Mouse (Mus musculus) frontal cortex, postnatal 14 days (tissue): ENCODE data around the gene Zranb1.

Experiments used
- DNase-seq, 2 experiments: peaks; one replicate each; pipeline ENCODE4 v3.0.0; 2022; ENCODE audit warnings: low spot score in 2 of 2

Zranb1 gene

DNA sequence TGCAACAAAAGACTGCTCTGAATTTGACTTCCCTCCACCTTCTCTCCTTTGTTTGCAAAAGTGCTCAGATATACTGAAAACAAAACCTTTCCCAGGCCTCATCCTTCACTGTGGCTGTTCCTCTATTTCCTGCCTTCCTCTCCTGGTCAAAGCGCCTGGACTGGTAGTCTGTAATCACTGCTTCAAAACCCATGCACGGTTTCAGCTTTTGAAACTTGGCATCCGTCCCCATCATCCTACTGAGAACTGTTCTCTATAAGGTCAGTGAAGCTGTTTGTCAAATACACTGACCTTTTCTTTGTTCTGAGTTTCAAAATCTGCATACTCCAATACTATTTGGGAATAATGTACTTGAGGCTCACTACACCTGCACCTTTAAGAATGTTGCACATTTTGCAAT, 3.7 kb upstream of the Zranb1 start:
- no peak for DNase-seq

DNA sequence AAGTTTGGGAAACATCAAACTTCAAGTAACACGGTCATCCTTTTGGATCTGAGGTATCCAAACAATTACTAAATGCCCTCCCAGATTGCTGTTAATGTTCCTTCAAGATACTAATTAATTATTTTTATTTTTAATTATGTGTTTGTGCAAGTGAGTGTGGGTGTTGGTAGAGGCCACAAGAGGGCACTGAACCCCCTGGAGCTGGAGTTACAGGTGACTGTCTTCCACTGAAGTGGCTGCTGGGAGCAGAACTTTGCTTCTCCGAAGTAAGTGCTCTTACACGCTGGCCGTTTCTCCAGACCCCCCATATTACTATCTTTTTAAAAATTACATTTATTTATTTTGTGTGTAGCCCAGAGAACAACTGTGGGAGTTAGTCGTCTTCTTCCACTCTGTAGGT, 887 bp upstream of the Zranb1 start:
- DNase-seq = no peak

DNA sequence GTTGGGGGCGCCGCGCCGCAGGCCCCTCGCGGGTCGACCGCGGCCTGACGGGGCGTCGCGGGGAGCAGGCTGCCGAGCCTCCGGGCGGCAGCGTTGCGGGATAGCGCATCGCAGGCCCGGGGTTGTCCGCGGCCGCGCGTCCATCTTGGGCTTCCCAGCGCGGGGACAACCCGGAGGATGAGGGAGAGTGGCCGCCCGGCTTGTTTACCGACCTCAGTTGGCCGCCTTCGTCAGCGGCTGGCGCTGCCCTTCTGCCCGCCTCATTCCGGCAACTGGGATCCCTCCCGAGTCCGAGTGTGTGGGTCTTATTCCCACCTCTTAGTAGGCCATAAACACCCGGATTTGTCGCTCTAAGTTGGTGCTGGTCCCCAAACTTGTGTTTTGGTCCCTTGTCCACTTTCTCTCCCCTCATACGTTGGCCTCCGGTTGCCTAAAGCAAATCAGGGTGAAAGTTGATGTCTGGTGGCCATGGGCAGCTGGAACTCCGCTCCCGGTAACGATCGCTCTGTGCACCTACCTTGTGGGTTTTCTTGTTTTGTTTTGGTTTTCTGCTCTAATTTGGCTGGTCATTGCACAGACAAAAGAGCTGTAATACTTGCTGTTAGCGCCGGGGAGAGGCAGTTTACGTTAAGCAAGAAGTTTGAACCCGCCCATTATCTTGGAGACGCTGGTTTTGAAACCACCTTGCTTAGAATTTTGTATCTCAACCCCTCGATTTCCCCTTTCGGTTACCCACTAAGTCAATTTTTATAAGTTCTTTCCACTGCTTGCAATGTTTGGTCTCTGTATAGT, 814 bp downstream of the Zranb1 start:
- DNase-seq = peak; percentile 7 to 26

DNA sequence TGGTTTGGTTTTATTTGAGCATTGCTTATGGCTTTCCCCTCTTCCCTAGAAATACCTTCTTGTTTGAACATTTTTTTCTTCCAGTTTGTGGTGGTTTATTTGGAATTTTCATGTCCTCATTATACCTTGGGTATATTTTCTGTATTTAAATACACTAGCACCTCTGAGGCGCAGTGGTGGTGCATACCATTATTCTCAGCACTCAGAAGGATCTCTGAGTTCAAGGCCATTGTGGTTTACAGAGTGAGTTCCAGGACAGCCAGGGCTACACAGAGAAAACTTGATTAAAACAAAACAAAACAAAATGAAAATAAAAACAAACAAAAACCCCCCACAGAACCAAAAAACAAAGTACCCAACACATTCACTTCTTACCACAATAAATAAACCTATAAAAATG, 2.4 kb downstream of the Zranb1 start:
- DNase-seq = no peak

DNA sequence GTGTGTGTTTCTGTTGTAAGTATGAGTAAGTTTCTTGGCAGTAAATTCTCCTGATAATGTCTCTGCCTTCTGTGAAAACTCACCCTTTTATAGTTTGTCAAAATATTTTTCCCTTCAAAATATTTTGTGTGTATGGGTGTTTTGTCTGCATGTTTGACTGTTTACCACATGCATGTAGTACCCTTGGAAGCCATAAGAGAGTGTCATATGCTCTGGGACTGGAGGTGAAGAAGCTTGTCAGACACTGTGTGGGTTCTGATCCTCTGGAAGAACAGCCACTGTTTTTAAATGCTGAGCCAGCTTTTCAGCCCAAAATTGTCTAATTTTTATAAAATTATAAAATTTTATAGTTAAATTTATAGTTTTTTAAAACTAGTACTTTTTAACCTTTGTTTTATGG, 3.8 kb downstream of the Zranb1 start:
- DNase-seq = no peak

DNA sequence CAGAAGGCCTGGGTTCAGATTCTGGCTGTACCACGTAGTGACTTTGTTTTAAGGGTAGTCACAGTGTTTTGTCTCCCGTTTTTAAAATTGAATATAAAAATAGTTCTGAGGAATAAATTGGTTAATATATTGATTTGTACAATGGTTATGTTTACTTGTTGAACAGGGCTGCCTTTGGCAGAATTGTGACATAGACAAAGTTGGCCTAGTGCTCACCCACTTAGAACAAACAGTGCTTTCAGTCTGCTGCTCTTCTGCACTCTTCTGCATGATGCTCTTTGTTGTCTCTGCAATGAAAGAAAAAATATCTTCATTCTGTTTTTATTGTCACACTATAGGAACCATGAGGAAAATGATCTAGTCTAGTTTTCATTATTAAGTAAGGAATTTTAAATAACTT, 8.2 kb downstream of the Zranb1 start:
- DNase-seq = no peak

DNA sequence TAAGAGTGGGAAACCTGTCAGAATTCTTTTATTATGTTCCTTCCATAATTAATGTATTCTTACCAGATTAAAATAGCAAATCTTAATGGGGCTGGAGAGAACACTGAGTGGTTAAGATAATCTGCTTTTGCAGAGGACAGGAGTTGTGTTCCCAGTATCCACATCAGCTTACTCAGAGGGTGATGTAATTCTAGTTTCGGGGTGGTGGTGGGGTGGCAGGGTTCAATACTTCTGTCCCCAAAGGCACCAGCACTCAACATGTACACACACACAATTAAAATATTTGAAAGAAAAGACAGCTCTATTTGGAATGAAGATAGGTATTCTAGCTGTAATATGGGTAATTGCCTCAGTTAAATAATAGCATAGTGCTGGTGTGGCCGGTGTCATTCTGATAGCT, 9.6 kb downstream of the Zranb1 start:
- DNase-seq = no peak

DNA sequence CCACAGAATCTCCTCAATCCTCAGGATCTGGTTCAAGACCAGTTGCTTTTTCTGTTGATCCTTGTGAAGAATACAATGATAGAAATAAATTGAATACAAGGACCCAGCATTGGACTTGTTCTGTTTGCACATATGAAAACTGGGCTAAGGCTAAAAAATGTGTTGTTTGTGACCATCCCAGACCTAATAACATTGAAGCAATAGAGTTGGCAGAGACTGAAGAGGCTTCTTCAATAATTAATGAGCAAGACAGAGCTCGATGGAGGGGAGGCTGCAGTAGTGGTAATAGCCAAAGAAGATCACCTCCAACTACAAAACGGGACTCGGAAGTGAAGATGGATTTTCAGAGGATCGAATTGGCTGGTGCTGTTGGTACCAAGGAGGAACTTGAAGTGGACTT, 19.0 kb downstream of the Zranb1 start:
- DNase-seq = no peak

DNA sequence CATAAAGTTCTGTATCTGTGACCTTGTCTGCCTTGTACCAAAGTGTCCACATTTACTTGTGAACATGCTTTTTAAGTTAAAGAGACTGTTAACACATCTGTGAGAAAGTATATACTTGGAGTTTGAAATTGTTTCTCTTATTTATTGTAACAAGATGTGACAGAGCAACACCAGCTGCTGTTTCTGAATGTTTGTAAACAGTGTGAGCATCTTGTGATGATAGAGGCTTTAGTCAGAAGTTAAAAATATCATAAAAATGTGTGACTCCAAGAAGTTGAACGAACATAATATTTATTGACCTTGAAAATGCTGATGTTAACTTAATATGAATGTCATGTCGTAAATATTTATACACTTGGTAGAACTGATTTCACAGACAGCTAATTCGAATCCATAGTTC, 19.7 kb downstream of the Zranb1 start:
- no peak for DNase-seq

DNA sequence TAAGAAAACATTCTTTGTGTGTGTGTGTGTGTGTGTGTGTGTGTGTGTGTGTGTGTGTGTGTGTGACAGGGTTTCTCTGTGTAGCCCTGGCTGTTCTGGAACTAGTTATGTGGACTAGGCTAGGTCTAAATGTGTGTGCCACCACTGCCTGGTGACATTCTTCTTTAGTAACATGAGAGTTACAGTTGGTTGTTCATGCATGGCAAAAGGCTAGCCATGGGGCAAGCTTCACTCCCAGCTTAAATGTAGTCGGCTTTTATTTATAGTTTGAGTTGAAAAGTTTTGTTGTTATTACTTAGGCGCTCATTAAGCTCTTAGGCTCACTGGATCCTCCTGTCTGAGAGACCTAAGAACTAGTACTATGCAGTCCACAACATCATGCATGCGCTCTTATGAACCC, 33.5 kb downstream of the Zranb1 start:
- no peak for DNase-seq

DNA sequence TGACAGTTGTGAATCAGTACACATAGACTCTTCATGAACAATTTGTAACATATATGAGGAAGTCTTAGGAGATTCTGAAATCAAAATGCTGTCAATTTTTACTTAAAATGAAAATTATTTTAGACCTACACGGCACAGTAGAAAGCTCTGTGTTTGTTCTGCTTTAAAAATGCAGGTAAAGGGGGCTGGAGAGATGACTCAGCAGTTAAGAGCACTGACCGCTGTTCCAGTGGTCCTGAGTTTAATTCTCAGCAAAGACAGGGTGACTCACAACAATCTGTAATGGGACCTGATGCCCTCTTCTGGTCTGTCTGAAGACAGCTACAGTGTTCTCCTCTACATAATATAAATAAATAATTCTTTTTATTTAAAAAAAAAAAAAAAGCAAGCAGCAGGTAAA, 34.8 kb downstream of the Zranb1 start:
- DNase-seq = no peak

DNA sequence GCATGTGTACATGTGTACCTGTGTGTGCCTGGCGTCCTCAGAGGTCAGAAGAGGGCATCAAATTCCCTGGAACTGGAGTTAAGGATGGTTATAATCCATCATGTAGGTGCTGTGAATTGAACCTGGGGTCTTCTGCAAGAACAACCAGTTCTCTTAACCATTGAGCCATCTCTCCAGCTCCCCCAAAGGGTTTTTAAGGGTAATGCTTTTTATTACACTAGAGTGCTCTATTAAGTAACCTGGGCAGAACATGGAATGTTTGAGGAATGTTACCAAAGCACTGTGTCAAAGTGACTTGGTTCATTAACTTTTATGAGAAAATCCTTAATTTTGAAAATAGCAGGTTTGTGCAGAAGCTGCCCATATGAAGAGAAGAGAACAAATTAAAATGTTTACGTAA, 41.1 kb downstream of the Zranb1 start:
- DNase-seq = no peak

DNA sequence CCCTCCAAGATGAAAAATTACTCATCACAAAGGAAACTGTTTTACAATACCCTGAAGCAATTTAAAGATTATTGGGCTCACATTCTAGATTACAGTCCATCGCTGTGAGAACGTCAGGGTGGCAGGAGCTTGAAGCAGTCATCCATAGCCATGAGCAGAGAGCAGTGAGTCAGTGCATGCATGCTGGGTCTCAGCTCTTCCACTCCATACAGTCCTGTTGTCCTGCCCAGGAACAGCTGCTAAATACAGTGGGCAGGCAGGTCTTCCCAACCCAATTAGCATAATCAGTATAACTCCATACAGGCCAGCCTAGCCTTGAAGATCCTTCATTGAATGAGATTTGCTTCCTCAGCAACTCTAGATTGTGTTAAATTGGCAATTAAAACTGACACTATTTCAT, 45.1 kb downstream of the Zranb1 start:
- no peak for DNase-seq

DNA sequence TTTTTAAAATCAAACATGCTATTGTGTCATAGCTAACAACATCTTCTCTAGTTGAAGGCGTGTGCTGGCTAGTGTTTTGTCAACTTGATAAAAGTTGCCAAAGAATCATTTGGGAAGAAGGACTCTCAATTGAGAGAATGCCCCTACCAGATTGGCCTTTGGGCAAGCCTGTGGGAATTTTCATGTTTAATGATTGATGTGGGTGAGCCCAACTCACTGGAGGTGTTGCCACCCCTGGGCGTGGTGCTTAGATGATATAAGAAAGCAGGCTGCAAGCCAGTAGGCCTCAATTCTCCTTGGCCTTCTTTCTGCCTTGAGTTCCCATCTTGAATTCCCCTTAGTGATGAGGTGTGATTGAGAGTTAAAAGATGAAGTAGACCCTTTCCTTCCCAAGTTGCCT, 47.0 kb downstream of the Zranb1 start:
- DNase-seq = no peak

DNA sequence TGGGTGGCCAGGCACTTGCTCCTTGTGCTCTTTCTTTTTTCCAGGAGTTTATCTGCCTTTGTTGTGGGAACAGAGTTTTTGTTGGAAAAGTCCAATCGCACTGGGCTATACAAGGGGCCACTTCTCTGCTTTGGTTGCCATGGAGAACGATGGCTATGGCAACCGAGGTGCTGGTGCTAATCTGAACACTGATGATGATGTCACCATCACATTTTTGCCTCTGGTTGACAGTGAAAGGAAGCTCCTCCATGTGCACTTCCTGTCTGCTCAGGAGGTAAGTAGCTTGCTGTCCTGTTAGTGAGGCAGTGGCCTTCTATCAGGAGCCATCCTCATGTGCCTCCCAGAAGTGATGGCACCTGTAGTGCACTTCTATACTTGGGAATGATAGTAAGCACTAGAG, 51.7 kb downstream of the Zranb1 start:
- DNase-seq = no peak

DNA sequence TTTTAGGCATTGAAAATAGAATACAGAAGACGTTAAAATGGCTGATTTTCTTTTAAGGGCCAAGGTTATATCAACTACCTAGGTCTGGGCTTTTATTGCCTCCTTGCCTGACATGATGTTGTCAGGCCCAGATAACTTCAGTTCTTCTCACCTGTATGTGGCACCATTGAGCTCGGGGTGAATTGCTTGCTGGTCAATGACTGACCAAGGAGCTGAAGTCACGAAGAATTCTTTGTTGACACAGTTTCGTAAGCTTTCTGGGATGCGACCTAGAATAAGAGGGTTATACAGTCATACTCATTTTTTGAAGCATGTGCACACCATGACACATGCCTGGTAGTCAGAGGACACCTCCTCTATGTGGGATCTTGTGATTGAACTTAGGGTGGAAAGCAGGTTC, 58.9 kb downstream of the Zranb1 start:
- DNase-seq = no peak

DNA sequence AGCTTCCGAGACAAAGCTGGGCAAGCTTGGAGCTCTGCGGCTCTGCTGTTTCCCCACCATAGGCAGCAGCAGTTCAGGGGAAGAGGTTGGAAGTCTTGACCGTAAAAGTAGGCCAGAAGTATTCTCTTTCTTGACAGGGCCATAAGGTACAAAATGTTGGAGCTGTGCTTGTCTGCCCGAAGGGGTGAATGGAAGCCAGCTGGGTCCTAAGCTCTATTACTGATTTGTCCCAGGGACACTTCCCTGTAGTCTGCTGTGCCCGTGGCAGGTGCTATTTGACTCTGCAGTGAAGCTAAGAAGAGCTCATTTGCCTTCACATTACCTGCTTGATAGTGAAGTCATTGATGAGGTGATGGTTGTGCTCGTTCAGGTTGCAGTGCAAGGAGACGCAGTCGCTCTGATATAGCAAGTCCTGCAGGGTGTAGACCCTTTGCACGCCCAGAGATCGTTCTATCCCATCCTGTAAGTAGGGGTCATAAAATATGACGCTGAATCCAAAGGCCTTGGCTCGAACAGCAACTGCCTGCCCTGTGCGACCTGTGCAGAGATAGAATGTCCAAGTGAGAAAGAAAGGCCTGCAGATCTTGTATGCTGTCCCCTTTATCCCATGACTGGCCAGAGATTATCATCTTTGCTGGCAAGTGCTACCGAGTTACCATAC, 60.4 kb downstream of the Zranb1 start:
- no peak for DNase-seq

DNA sequence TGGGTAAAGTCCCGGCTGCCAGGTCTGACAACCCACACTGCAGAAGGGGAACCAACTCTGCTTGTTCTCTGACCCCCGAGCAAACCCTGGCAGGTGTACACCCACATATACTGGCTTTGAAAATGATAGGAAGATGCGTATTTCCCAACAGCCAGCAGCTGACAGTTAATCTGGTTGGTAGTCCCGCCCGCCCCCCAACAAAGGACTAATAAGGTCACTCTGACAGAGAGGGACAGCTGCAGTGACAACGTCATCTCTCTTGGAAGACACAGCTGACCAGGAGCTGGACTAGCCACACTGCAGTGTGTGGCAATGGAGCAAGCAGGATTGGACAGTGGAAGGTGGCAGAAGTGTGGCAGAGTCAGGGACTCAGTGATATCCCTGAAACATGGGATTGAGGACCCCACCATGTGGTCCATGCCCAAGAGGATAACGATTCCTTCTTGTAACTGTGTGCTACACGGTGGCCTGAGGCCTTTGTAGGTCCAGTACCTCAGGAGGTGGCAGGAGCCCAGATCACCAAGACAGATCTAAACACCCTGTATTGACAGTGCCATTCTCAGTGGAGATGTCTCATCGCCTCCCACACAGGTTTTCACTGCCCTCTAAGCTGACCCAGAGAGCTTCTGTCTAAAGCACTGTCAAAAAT, 62.1 kb downstream of the Zranb1 start:
- DNase-seq = no peak

DNA sequence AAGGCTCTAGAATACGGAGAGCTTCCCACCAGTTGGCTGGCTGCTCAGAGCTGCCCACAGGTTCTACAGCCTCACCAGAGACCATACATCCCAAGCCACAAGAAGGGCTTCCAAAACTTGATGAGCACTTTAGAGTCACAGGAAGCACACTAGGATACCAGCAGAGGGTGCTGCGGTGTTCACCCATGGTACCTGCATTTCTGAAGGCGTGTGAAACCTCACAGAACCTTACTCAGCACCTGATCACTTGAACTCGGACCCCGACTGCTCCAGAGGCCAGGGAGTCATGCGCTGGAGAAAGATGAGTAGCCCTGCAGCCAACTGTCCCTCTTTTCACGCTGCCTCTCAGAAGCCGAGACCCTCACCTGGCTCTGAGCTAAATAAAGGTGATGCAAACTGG, 63.2 kb downstream of the Zranb1 start:
- no peak for DNase-seq

DNA sequence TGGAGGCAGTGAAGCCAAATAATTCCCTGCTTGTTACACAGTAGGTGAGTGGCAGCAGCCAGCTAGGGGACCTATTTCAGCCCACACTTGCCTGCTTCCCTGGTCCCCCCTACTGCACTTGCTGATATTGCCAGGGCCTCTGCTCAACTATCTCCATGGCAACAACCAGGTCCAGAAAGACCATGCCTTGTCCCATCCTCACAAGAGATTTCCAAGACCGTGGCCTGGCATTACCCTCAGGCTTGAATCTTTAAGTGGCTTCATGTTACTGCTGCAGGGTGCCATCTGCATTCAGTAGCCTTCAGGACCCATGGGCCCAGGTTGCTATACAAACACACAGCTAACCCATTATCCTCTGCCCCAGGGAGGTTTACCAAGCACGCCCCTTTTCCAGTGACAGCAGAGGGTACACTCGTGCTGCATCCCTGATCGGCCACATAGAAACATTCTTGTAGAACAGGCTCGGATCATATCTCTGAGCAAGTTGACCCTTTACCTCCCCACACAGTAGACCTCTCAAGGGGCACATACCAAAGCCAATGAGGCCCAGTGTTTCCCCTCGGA, 63.8 kb downstream of the Zranb1 start:
- DNase-seq = no peak

DNA sequence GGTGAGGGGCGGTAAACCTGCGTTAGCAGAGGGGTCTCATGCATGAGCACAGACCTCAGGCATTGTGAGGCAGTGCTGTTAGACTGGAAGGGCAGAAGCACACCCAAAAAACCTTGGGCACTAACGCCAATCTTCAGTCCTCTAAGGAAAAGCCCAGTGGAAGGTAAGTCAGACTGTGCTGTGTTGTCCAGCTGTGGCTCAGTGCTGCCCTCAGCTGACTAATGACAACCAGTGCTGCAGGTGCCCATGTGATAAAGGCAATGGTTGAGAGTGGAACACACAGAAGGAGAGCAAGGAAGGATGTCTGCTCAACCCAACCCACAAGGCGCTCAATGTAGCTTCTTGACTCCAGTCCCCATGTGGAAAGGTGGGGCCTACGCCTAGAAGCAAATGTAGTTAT, 65.4 kb downstream of the Zranb1 start:
- DNase-seq = no peak

DNA sequence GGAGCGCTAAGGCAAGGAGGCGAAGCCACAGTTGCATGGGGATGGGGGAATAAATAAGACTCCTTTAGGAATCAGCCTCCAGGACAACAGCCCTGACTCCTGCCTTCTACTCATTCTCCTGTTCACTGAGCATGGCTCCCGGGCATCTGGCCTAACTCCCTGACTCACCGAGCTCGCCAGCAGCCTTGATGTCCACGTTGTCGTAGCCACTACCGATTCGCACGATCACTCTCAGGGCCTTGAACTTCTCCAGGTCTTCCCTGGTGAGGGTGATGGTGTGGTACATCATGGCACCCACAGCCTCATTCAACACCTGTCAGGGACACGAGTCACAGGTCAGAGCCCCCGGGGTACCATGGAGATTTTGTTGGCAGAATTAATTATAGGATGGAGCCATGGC, 67.7 kb downstream of the Zranb1 start:
- DNase-seq = no peak

DNA sequence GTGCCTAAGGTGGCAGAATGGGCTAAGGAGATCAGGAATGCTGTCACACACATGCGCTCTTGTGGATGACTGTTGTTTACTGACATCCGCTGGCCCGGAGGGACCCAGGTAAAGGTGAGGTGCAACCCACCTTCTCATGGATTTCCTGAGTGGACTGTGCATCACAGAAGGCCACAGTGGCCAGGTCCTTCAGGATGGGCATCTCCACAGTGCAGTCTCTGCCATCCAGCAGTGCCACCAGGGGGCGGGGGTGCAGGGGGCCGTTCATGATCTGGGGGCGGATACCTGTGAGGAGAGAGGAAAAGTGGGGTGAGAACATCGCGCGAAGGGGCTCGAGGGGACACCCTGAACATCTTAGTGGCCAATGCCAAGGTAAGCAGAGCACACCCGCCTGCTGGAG, 68.1 kb downstream of the Zranb1 start:
- no peak for DNase-seq
